Mouse (Mus musculus) midbrain, embryonic 10.5 days (tissue): ENCODE measurements around the gene Igsf21. TPM values are rescaled to one million over a fixed set of nuclear protein-coding genes. Genes with fewer than 3 reads are reported as not detected.

Experiments used
- DNase-seq: peaks from one replicate; pipeline ENCODE4 v3.0.0-alpha.2; 2017; ENCODE audit warnings: low spot score
- H3K27ac ChIP-seq: fragments of 300-500 bp; sonication (generic); replicated peaks from 2 replicates; pipeline ENCODE4 v1.5.1; 2016; ENCODE audit warnings: mild to moderate bottlenecking
- H3K27me3 ChIP-seq: fragments of 300-500 bp; sonication (generic); 2 replicates; pipeline ENCODE4 v1.6.1; 2016; ENCODE audit warnings: low read depth, mild to moderate bottlenecking; ENCODE audit not compliant: poor library complexity, severe bottlenecking
- H3K36me3 ChIP-seq: fragments of 300-500 bp; sonication (generic); 2 replicates; pipeline ENCODE4 v1.6.1; 2016; ENCODE audit warnings: mild to moderate bottlenecking, moderate library complexity
- H3K4me1 ChIP-seq: fragments of 300-500 bp; sonication (generic); 2 replicates; pipeline ENCODE4 v1.6.1; 2016
- H3K4me3 ChIP-seq: fragments of 300-500 bp; sonication (generic); 2 replicates; pipeline ENCODE4 v1.5.1; 2016; ENCODE audit warnings: mild to moderate bottlenecking, moderate library complexity
- H3K9me3 ChIP-seq: fragments of 300-500 bp; sonication (generic); replicated peaks from 2 replicates; pipeline ENCODE4 v1.6.1; 2016; ENCODE audit warnings: mild to moderate bottlenecking
- WGBS: fragments of 180-500 bp; shearing (Covaris S2); methylation state at CpG from one replicate; pipeline ENCODE4 v1.1.7; 2016; 5-methylcytosine and 5-hydroxymethylcytosine counted together
- polyA plus RNA-seq: library from polyadenylated mRNA; unstranded; fragments of >200 nt; fragmentation: Nextera tagmentation; extraction: Ambion mirVana; gene quantifications from 2 replicates; pipeline ENCODE4 v1.2.1, GENCODE M21; 2016

The Igsf21 gene
- polyA plus RNA-seq, 1 experiment from 2014 or later = 9.5 TPM

DNA sequence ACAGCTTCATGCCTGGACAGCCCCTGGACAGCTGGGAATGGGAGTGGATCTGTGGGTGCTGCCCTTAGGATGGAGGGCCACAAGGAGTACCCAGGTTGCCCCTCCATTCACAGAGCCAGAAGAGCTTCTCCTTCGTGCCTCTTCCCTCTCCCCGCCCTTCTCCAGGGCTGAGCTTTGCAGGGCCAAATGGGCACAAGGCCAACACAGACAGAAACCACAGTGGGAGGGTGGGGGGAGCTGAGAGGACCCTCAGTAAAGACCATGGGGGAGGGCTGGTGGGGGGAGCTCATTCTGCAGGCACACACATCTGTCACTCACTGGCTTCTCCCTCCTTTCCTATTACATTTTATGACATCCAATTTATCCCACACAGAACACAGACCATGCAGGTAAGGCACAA is 151.7 kb downstream of the Igsf21 start:
- WGBS = 63% methylated on average over 2 of the region's 2 CpGs
- no peak for DNase-seq
- Histone ChIP-seq H3K36me3 (no peaks in the 10 kb centered on the region), H3K27ac (no peak overlapping the region), H3K9me3 (no peaks in the 10 kb centered on the region), H3K4me1 (peaks cover 3% of the 10 kb centered on the region; the same call in 1 of the 2 replicates), H3K27me3 (peaks cover 4% of the 10 kb centered on the region; the same call in 1 of the 2 replicates), H3K4me3 (no peak overlapping the region)

DNA sequence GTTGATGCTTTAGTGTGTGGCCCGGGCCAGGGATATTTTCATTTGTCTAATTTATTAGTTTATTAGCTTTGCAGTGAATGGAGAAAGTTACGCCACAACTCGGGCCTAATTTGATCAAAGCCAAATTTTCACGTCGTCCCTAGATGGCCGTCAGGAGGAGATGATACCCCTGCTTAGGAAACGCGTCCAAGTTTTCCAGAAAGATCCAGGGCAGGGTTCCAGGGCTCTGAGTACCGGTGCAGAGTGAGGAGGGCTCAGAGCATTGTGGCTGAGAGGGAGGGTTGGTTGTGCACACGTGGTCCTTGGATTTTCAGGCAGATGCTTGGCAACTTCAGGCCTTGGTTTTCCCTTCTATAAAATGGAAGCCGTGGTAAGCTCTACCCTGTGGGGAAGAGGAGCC is 154.2 kb downstream of the Igsf21 start:
- Histone ChIP-seq H3K9me3 (no peaks in the 10 kb centered on the region), H3K4me1 (no peaks in the 10 kb centered on the region), H3K4me3 (no peak overlapping the region), H3K36me3 (no peaks in the 10 kb centered on the region), H3K27ac (no peak overlapping the region), H3K27me3 (no peaks in the 10 kb centered on the region)
- DNase-seq = no peak
- 87% methylated on average over 11 of the region's 11 CpGs for WGBS

DNA sequence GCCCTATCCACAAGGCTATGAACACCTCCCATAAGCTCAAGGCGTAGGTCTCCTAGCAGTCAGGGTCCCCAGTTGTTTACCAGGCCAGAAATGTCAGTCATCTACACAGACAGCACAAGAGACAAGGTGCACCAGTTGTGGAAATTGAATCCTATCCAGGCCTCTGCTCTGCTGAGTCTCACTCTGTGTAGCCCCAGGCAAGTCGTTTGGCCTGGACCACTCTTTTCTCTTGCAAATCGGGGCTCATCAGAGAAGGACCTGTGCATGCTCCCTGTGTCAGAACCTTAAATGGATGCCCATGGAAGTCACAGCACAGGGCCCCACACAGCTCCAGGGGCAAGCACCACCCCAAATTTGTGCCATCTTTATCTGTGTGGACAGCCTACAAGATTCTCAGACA is 154.9 kb downstream of the Igsf21 start:
- 70% methylated on average over 3 of the region's 3 CpGs for WGBS
- Histone ChIP-seq H3K4me1 (no peaks in the 10 kb centered on the region), H3K27me3 (no peaks in the 10 kb centered on the region), H3K27ac (no peak overlapping the region), H3K4me3 (no peak overlapping the region), H3K9me3 (no peaks in the 10 kb centered on the region), H3K36me3 (no peaks in the 10 kb centered on the region)
- DNase-seq = no peak

DNA sequence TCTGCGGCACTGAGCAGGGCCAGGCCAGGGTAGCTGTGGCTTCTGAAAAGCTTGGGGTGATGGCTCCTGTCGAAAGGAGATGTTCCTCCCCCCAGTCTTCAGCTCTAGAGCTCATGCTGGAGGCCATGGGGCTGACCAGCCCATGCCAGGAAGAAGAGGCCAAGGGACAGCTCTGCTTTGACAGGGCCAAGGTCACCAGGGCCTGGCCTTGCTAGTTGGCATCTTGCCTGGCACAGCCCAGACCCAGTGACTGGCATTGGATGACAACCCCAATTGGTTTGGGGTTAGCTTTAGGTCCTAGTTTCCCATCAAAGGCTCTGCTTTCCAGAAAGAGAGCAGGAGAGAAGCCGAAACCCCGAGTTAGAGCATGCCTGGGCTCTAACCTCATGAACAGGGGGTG is 156.9 kb downstream of the Igsf21 start:
- 91% methylated on average over 4 of the region's 4 CpGs for whole genome bisulfite sequencing
- H3K9me3 ChIP-seq = no peaks in the 10 kb centered on the region
- H3K27ac ChIP-seq = no peak overlapping the region
- H3K27me3 ChIP-seq = no peaks in the 10 kb centered on the region
- H3K36me3 ChIP-seq = no peaks in the 10 kb centered on the region
- H3K4me1 ChIP-seq = peaks cover 4% of the 10 kb centered on the region; the same call in 1 of the 2 replicates
- H3K4me3 ChIP-seq = no peak overlapping the region
- DNase-seq = no peak

DNA sequence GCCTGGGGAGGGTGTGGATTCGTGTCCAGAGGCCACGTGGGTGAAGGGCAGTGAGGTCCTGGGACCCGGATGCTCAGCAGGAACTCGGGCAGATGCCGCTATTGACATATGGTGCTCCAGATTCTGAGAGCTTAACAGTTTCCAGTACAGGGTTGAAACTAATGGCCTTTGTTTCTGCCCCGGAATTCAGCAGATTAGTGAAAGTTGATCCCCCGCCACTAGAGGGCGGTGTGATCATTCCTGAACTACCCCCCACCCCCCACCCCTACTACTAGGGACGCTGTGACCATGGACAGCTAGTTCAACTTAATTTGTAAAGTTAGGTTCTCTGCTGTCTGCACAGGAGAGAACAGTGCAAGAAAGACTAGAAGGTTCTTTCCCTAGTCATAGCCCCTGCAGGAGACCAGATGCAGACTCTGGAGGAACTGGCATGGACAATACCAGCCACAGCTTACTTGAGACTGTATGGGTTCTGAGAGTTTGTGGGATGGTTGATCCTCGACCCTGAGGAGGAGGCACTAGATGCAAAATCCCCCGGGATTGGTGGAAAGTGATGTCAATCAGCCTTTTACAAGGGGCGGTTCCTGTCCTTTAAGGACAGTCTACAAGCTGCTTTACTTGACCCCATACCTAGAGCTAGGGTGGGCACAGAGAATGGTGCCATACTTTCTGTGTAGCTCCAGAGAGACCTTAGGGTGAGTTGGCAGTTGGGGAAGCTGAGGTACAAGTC is 157.7 kb downstream of the Igsf21 start:
- no peak overlapping the region for H3K27ac ChIP-seq
- 84% methylated on average over 12 of the region's 12 CpGs for WGBS

DNA sequence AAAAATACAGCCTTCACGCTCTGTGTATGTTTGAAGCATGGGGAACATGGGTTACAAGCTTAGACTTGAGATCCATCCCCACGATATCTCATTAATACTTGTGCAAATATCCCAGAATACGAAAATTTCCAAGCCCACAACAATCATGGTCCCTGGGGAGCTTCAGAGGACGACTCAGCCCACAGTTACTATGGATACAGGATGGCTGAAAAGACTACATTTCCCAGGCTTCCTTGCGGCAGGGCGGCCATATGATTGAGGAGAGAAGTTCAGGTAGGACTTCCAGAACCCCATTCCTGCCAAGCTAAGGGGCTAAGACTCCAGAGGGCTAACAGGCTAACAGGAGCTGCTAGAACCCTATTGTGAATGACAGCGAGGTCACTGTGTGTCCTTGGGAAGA is 160.4 kb downstream of the Igsf21 start:
- no peak overlapping the region for H3K27ac ChIP-seq
- peaks cover 18% of the 10 kb centered on the region for H3K4me1 ChIP-seq
- WGBS = 61% methylated on average over 7 of the region's 7 CpGs
- H3K27me3 ChIP-seq = no peaks in the 10 kb centered on the region
- no peak overlapping the region for H3K4me3 ChIP-seq
- no peaks in the 10 kb centered on the region for H3K36me3 ChIP-seq
- H3K9me3 ChIP-seq = no peaks in the 10 kb centered on the region
- no peak for DNase-seq

More for the DNA sequence above, 157.7 kb downstream of the Igsf21 start:
- H3K9me3 ChIP-seq = no peaks in the 10 kb centered on the region
- peaks cover 12% of the 10 kb centered on the region for H3K4me1 ChIP-seq
- no peaks in the 10 kb centered on the region for H3K27me3 ChIP-seq
- no peak for DNase-seq
- no peaks in the 10 kb centered on the region for H3K36me3 ChIP-seq
- no peak overlapping the region for H3K4me3 ChIP-seq

DNA sequence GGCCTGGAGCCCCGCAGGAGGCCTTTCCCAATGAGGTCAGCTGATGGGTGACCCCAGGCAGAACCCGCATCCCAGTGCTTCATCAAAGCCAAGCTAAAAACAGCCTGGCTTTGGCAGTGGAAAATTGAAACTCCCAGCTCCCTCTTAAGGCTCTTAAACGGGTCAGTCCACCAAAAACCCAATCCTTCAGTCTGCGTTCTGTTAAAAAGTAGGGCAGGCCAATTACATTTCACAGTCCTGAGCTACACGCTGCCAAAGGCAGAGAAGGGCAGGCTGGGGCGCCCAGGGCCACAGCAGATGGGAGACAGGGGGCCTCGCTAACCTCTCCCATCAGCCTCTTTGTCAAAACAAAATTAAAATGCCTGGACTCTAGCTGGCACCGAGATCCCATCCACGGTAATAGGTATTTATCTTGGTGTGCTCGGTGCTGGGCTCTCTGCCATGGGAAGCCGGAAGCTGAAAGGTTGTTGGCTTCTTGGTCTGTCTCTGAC is 162.0 kb downstream of the Igsf21 start:
- Histone ChIP-seq H3K9me3 (no peaks in the 10 kb centered on the region), H3K27me3 (no peaks in the 10 kb centered on the region), H3K36me3 (no peaks in the 10 kb centered on the region), H3K27ac (no peak overlapping the region), H3K4me3 (no peak overlapping the region), H3K4me1 (peaks cover 20% of the 10 kb centered on the region)
- DNase-seq = no peak
- WGBS = 64% methylated on average over 11 of the region's 11 CpGs

DNA sequence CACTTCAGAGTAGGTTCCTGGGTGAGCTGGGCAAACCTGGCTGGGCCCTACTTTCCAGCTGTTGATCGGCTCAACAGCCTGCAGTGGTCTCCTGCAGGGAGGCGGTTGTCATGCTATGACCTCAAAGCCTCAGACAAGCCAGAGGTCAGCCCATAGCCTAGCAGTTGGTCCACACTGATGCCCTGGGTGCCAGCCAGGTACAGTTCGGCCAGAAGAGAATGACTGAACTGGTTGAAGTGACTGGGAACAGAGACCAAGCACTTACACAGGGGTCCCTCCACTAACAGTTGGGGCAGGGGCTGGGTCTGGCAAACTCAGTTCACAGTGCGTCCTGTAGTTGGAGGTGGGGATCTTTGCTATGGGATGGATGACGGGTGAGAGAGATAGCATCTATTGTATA is 162.5 kb downstream of the Igsf21 start:
- H3K27ac ChIP-seq = peak overlapping the region; percentile 19; the same call in 1 of the 2 replicates
- WGBS = 79% methylated on average over 5 of the region's 5 CpGs
- H3K4me1 ChIP-seq = peaks cover 25% of the 10 kb centered on the region
- no peaks in the 10 kb centered on the region for H3K36me3 ChIP-seq
- no peak overlapping the region for H3K4me3 ChIP-seq
- no peaks in the 10 kb centered on the region for H3K9me3 ChIP-seq
- no peak for DNase-seq
- H3K27me3 ChIP-seq = no peaks in the 10 kb centered on the region

DNA sequence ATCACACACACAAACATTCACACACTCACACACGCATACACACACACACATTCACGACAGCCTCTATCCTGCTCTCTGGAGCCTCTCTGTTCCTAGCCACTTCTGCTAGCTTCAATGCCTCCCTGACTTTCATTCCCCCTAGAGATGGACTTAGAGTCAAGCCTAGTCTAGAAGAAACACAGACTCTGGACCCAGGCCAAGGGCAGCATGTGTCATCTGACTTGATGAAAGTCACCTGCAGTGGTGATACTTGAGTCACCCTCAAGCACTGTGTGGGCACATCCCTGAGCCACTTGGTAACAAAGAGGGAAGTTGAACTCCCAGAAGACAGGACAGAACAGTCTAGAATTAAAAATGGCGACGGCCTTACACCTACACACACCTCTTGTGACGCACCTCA is 168.2 kb downstream of the Igsf21 start:
- 92% methylated on average over 5 of the region's 5 CpGs for WGBS
- H3K4me1 ChIP-seq = peaks cover 17% of the 10 kb centered on the region
- H3K27me3 ChIP-seq = 0 out of 2 replicates have a peak, but pooled peaks cover 4% of the 10 kb centered on the region
- H3K9me3 ChIP-seq = no peaks in the 10 kb centered on the region
- no peak overlapping the region for H3K4me3 ChIP-seq
- H3K36me3 ChIP-seq = no peaks in the 10 kb centered on the region
- no peak for DNase-seq
- H3K27ac ChIP-seq = no peak overlapping the region

DNA sequence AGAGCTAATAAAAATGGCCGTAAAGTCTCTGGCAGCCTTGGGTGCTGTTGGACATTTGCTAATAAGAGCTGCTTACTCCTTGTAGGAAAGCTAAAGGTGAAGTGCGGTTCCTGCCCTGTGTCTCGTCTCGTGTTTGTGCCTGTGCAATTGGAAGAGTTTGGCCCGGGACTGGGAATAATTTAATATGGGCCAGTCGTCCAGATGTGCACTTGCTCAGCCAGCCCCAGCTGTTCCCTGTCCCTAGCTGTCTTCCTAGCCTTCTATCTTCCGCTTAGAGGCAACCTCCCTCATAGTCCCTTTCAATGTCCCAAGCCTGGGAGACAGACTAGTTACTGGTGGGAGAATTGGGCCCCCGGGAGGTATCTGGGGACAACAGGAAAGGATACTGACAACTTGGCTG is 169.0 kb downstream of the Igsf21 start:
- no peaks in the 10 kb centered on the region for H3K36me3 ChIP-seq
- no peak overlapping the region for H3K4me3 ChIP-seq
- H3K9me3 ChIP-seq = no peaks in the 10 kb centered on the region
- H3K27me3 ChIP-seq = peaks cover 8% of the 10 kb centered on the region
- peaks cover 20% of the 10 kb centered on the region for H3K4me1 ChIP-seq
- no peak for DNase-seq
- WGBS = 82% methylated on average over 8 of the region's 8 CpGs
- no peak overlapping the region for H3K27ac ChIP-seq

DNA sequence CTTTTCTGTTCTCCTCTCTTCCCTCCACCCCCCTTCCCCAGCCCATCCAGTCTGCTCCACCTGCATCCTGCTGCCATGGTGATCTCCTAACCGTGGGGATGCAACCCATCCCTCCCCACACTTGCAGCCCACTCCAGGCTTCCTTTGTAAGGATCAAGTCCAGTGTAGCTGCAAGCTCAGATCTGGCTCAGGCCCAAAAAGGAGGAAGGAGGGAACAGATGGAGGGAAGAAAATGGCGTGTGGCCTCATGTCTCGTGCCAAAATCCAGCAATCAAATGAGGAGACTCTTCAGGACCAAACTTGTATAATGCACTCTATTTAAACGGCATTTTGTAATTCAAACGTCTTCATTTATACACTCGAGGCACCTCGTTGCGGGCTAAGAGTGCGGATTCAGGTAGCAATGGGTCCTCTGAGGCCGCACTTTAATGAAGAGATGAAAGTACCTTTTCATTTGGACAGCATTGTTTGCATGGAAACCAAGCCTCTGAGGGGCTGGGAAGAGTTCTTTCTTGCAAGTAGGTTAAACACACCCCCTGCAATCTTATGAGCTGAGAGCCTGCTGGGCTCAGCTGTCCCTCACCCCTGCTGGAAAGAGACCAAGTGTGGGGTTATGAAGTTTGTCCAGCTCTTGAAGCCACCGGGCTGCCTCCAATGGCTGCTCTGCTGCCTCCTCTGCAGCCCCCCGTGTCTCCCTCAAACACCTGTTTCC is 169.6 kb downstream of the Igsf21 start:
- Histone ChIP-seq H3K9me3 (no peaks in the 10 kb centered on the region), H3K27ac (no peak overlapping the region; the same call in 1 of the 2 replicates), H3K27me3 (peaks cover 14% of the 10 kb centered on the region), H3K4me1 (peaks cover 20% of the 10 kb centered on the region), H3K4me3 (no peak overlapping the region), H3K36me3 (no peaks in the 10 kb centered on the region)
- DNase-seq = no peak
- 77% methylated on average over 12 of the region's 12 CpGs for WGBS

DNA sequence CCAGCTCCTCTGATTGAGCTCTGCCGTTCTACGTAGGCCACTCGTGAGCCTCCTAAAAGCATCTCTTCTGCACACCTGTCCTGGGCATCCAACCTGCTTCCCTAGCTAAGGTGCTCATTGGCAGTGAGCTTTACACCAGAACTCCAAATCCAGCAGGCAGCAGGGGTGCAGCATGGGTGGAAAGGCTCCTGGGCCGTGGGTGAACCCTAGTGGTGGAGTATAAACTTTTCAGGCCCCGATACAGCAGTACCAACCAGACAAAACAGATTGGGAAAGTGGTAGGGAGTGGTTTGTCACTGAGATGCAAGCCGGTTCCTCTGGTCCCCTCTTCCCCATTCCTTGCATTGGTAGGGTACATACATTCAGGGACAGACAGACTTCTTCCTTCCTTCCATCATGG is 170.2 kb downstream of the Igsf21 start:
- no peak overlapping the region for H3K4me3 ChIP-seq
- 79% methylated on average over 6 of the region's 6 CpGs for WGBS
- H3K36me3 ChIP-seq = no peaks in the 10 kb centered on the region
- H3K9me3 ChIP-seq = no peaks in the 10 kb centered on the region
- peaks cover 20% of the 10 kb centered on the region for H3K4me1 ChIP-seq
- H3K27ac ChIP-seq = no peak overlapping the region
- no peak for DNase-seq
- peaks cover 20% of the 10 kb centered on the region for H3K27me3 ChIP-seq

DNA sequence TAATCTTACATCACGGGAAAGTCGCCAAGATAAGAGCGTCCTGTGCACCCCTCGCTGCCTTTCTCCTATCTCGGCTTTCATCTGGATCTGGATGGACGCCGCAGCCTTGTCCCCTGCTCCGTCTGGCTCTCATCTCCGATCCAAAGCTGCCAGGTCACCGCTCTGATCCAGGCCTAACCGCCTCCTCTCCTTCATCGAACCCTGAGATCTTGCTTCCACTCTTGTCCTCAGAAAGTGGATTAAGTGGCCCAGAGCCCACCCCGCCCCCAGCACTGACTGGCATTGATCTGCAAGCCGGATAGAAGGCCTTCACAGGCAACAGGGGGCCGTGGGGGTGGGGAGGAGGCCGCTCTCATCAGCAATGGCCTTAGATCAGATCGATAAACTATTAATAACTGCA is 175.5 kb downstream of the Igsf21 start:
- 17% methylated on average over 17 of the region's 17 CpGs for WGBS
- peak; percentile 32 for DNase-seq

More for the DNA sequence above, 175.5 kb downstream of the Igsf21 start:
- Histone ChIP-seq H3K4me1 (peaks cover 29% of the 10 kb centered on the region), H3K9me3 (peaks cover 8% of the 10 kb centered on the region; the same call in 1 of the 2 replicates), H3K27ac (no peak overlapping the region; the same call in 1 of the 2 replicates), H3K27me3 (peaks cover 42% of the 10 kb centered on the region), H3K36me3 (no peaks in the 10 kb centered on the region), H3K4me3 (no peak overlapping the region)
